Mouse (Mus musculus): ENCODE measurements around the gene Retreg3.

DNA sequence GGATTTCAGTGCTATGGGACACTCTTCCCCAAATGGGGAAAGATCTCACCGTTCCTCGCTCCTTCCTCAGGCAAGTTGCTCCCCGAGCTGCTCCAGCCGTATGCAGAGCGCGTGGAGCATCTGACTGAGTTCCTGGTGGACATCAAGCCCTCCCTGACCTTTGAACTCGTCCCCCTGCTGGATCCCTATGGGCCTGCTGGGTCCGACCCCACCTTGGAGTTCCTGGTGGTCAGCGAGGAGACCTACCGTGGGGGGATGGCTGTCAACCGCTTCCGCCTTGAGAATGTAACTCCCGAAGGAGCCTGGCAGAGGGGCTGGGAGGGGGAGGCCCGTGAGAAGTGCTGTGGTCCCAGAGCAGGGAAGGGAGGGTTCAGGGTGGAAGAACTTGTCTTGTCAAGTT is 35.4 kb downstream of the Retreg3 start:
- TF ChIP-seq POLR2A (IDR thresholded peaks at IDR 0.05; ENCODE audit: borderline replicate concordance, extremely low read depth, insufficient read depth, insufficient read length, poor library complexity, severe bottlenecking): no peak
- no peak for TF ChIP-seq CTCF (IDR thresholded peaks at IDR 0.05; ENCODE audit: borderline replicate concordance, extremely low read depth, insufficient read depth, insufficient read length)
